Mouse (Mus musculus): Measurements from ENCODE around the gene Kif1a. TPM values are rescaled to one million over a fixed set of nuclear protein-coding genes. Genes with fewer than 3 reads are reported as not detected.

Kif1a gene
- polyA plus RNA-seq, 1 experiment: 290 TPM

- Histone ChIP-seq H3K4me1 (ENCODE audit: control insufficient read depth, insufficient read depth, low read length) (no peaks in the 10 kb centered on the region), H3K27me3 (ENCODE audit: control insufficient read depth, insufficient read depth, low read length) (no peaks in the 10 kb centered on the region; the same call in 1 of the 2 replicates), H3K4me3 (replicated peaks; ENCODE audit: insufficient read depth, low read depth, low read length) (no peak overlapping the region), H3K27ac (ENCODE audit: insufficient read depth, low read length) (no peak overlapping the region)
- DNase-seq: no peak
- TF ChIP-seq POLR2A (IDR thresholded peaks at IDR 0.05; ENCODE audit: borderline replicate concordance, insufficient read depth, low read length) (no peak), CTCF (IDR thresholded peaks at IDR 0.05; ENCODE audit: borderline replicate concordance, insufficient read depth, low read depth, low read length) (no peak)
- WGBS: 84% methylated on average over 10 of the region's 10 CpGs
Measured at GRCm38 (mm10) chr1:93130242-93130983, 28.7 kb upstream of the Kif1a start.

GRCm38 (mm10) chr1:93128710-93129349 lies 27.1 kb upstream of the Kif1a start:
- Histone ChIP-seq H3K4me1 (ENCODE audit: control insufficient read depth, insufficient read depth, low read length) (no peaks in the 10 kb centered on the region), H3K27me3 (ENCODE audit: control insufficient read depth, insufficient read depth, low read length) (no peaks in the 10 kb centered on the region; the same call in 1 of the 2 replicates), H3K4me3 (replicated peaks; ENCODE audit: insufficient read depth, low read depth, low read length) (no peak overlapping the region), H3K27ac (ENCODE audit: insufficient read depth, low read length) (no peak overlapping the region)
- peak; percentile 49 to 65 for DNase-seq
- WGBS: 28% methylated on average over 6 of the region's 6 CpGs
- TF ChIP-seq POLR2A (IDR thresholded peaks at IDR 0.05; ENCODE audit: borderline replicate concordance, insufficient read depth, low read length) (no peak), CTCF (IDR thresholded peaks at IDR 0.05; ENCODE audit: borderline replicate concordance, insufficient read depth, low read depth, low read length) (peak; percentile 78)

DNA sequence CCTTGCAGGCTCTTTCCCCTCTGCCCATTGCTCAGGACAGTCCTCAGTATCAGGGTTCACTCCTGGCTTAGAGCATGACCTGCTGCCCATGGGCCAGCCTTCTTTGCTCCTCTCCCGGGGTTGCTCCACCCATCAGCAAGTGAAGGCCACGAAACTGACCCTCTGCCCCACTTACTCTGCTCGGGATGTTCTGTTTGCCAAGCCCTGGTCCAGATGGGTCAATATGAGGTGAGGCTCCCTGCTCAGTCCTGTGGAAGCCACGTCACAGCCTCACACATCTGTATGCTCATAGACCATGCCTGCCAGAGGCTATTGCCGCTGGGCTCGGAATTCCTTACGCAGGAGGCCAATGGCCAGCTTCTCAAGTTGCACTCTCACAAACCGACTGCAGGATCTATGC lies 26.5 kb upstream of the Kif1a start:
- no peak overlapping the region for H3K27ac ChIP-seq (ENCODE audit: insufficient read depth, low read length)
- no peak overlapping the region for H3K4me3 ChIP-seq (replicated peaks; ENCODE audit: insufficient read depth, low read depth, low read length)
- WGBS: 86% methylated on average over 8 of the region's 8 CpGs
- no peaks in the 10 kb centered on the region for H3K4me1 ChIP-seq (ENCODE audit: control insufficient read depth, insufficient read depth, low read length)
- DNase-seq: no peak
- TF ChIP-seq POLR2A (IDR thresholded peaks at IDR 0.05; ENCODE audit: borderline replicate concordance, insufficient read depth, low read length): no peak
- no peak for TF ChIP-seq CTCF (IDR thresholded peaks at IDR 0.05; ENCODE audit: borderline replicate concordance, insufficient read depth, low read depth, low read length)
- H3K27me3 ChIP-seq (ENCODE audit: control insufficient read depth, insufficient read depth, low read length): no peaks in the 10 kb centered on the region; the same call in 1 of the 2 replicates

GRCm38 (mm10) chr1:93125256-93125655 lies 23.5 kb upstream of the Kif1a start:
- Histone ChIP-seq H3K27me3 (ENCODE audit: control insufficient read depth, insufficient read depth, low read length) (no peaks in the 10 kb centered on the region; the same call in 1 of the 2 replicates), H3K4me3 (replicated peaks; ENCODE audit: insufficient read depth, low read depth, low read length) (no peak overlapping the region), H3K4me1 (ENCODE audit: control insufficient read depth, insufficient read depth, low read length) (no peaks in the 10 kb centered on the region), H3K27ac (ENCODE audit: insufficient read depth, low read length) (no peak overlapping the region)
- TF ChIP-seq CTCF (IDR thresholded peaks at IDR 0.05; ENCODE audit: borderline replicate concordance, insufficient read depth, low read depth, low read length): no peak
- TF ChIP-seq POLR2A (IDR thresholded peaks at IDR 0.05; ENCODE audit: borderline replicate concordance, insufficient read depth, low read length): no peak
- 30% methylated on average over 5 of the region's 5 CpGs for WGBS
- no peak for DNase-seq

- H3K4me3 ChIP-seq (replicated peaks; ENCODE audit: insufficient read depth, low read depth, low read length): no peak overlapping the region
- WGBS: 79% methylated on average over 8 of the region's 8 CpGs
Measured at GRCm38 (mm10) chr1:93124066-93124465, 22.3 kb upstream of the Kif1a start.

DNA sequence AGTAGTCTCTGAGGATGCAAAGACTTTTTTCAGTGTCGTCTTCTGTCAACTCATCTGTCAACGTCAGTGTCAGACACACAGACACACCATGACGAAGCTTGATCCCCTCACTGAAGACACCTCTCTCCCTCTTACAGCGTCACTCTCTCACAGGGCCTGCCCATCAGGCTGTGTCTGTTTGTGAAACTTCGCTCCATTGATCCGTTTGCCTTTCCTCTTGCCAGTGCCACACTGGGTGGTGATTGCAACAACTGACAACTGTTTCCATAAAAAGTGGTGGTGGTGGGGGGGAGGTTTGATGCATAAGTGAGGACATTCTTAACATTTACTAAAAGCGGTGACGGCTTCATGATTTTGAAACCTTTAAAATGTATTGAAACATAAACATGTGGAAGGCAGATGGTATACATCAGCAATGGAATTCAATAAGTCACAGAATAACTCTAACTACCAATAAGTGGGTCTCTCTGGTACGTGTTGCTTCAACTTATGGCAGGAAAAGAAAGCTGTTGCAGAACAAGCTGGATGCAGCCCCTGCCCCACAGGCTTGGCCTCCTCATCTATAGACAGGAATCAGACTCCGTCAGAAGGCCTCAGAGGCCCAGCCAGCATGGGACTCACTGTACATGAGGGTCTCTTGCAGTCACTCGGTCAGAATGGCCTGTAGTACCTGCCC lies 21.6 kb upstream of the Kif1a start:
- DNase-seq: no peak
- 87% methylated on average over 11 of the region's 11 CpGs for WGBS
- TF ChIP-seq CTCF (IDR thresholded peaks at IDR 0.05; ENCODE audit: borderline replicate concordance, insufficient read depth, low read depth, low read length) (no peak), POLR2A (IDR thresholded peaks at IDR 0.05; ENCODE audit: borderline replicate concordance, insufficient read depth, low read length) (no peak)

More at GRCm38 (mm10) chr1:93124066-93124465, 22.3 kb upstream of the Kif1a start:
- H3K27ac ChIP-seq (ENCODE audit: insufficient read depth, low read length): no peak overlapping the region
- H3K4me1 ChIP-seq (ENCODE audit: control insufficient read depth, insufficient read depth, low read length): no peaks in the 10 kb centered on the region
- TF ChIP-seq POLR2A (IDR thresholded peaks at IDR 0.05; ENCODE audit: borderline replicate concordance, insufficient read depth, low read length): no peak
- no peak for TF ChIP-seq CTCF (IDR thresholded peaks at IDR 0.05; ENCODE audit: borderline replicate concordance, insufficient read depth, low read depth, low read length)
- DNase-seq: no peak
- H3K27me3 ChIP-seq (ENCODE audit: control insufficient read depth, insufficient read depth, low read length): no peaks in the 10 kb centered on the region; the same call in 1 of the 2 replicates

DNA sequence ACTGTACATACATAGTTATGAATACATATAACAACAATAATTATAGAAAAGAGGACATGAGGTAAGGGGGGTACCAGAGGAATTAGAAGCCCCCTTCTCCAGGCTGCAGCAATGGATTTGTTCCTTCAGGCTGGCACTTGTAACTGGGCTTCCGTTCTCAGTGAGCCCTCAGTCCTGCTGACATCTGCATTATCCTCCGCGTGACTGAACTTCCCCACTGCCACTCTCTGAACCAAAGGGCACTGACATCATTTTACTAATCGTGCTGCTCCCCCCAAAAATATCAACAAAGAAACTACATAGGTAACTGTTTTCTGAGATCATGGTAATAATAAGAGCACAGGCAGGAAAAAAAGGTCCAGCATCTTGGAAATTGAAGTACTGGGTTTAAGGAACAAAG lies 17.1 kb upstream of the Kif1a start:
- H3K4me3 ChIP-seq (replicated peaks; ENCODE audit: insufficient read depth, low read depth, low read length): no peak overlapping the region
- no peak for TF ChIP-seq POLR2A (IDR thresholded peaks at IDR 0.05; ENCODE audit: borderline replicate concordance, insufficient read depth, low read length)
- no peak for TF ChIP-seq CTCF (IDR thresholded peaks at IDR 0.05; ENCODE audit: borderline replicate concordance, insufficient read depth, low read depth, low read length)
- WGBS: 29% methylated on average over 4 of the region's 4 CpGs
- no peaks in the 10 kb centered on the region for H3K4me1 ChIP-seq (ENCODE audit: control insufficient read depth, insufficient read depth, low read length)
- no peak overlapping the region for H3K27ac ChIP-seq (ENCODE audit: insufficient read depth, low read length)
- H3K27me3 ChIP-seq (ENCODE audit: control insufficient read depth, insufficient read depth, low read length): no peaks in the 10 kb centered on the region
- no peak for DNase-seq

More for the DNA sequence above, 21.6 kb upstream of the Kif1a start:
- no peak overlapping the region for H3K27ac ChIP-seq (ENCODE audit: insufficient read depth, low read length)
- no peaks in the 10 kb centered on the region; the same call in 1 of the 2 replicates for H3K27me3 ChIP-seq (ENCODE audit: control insufficient read depth, insufficient read depth, low read length)
- H3K4me1 ChIP-seq (ENCODE audit: control insufficient read depth, insufficient read depth, low read length): no peaks in the 10 kb centered on the region
- H3K4me3 ChIP-seq (replicated peaks; ENCODE audit: insufficient read depth, low read depth, low read length): no peak overlapping the region

Measured in cerebellum, adult 2 months (tissue).